Mouse (Mus musculus): ENCODE results near the gene Prmt9.

DNA sequence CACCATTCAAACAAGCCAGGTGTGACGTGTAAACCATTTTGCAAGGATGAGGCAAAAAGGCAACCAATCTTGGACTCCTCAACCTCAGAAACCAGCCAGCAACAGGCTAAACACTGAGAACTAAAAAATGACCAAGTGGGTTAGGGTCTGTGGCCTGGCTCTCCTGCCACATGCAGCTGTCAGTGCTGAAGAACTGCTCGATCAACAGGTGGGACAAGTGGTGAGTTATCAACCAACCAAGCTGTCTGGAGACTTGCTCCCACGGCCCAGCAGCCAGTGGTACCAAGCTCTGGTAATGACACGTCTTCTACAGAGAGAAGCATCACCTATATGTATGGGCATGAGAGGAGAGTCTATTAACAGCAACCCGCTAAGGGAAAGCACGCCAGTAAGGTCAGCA, 46.6 kb upstream of the Prmt9 start:
- TF ChIP-seq GATA1 (IDR thresholded peaks at IDR 0.05; ENCODE audit: low read length) (no peak), TAL1 (IDR thresholded peaks at IDR 0.05; ENCODE audit: low read length) (no peak)
